Mouse (Mus musculus): ENCODE measurements around the gene Cog3.

Gene Cog3

GRCm38 (mm10) chr14:75758401-75758800, 4.1 kb upstream of the Cog3 start:
- DNase-seq (ENCODE audit: low spot score), result no peak

GRCm38 (mm10) chr14:75757821-75758220, 3.5 kb upstream of the Cog3 start:
- DNase-seq (ENCODE audit: low spot score), result no peak

GRCm38 (mm10) chr14:75756971-75757370, 2.7 kb upstream of the Cog3 start:
- DNase-seq (ENCODE audit: low spot score), result no peak

- DNase-seq (ENCODE audit: low spot score), result no peak
These were observed 1.1 kb downstream of the Cog3 start for GRCm38 (mm10) chr14:75753206-75753605.

- DNase-seq (ENCODE audit: low spot score), result peak; percentile 50
These were observed 3.3 kb downstream of the Cog3 start for GRCm38 (mm10) chr14:75751040-75751439.

GRCm38 (mm10) chr14:75749123-75749522, 5.2 kb downstream of the Cog3 start:
- peak; percentile 73 for DNase-seq (ENCODE audit: low spot score)

GRCm38 (mm10) chr14:75747960-75748359, 6.4 kb downstream of the Cog3 start:
- no peak for DNase-seq (ENCODE audit: low spot score)

GRCm38 (mm10) chr14:75741904-75742303, 12.4 kb downstream of the Cog3 start:
- no peak for DNase-seq (ENCODE audit: low spot score)

- DNase-seq (ENCODE audit: low spot score), result no peak
These were observed 18.7 kb downstream of the Cog3 start for GRCm38 (mm10) chr14:75735597-75735996.

- no peak for DNase-seq (ENCODE audit: low spot score)
These were observed 21.7 kb downstream of the Cog3 start for GRCm38 (mm10) chr14:75732631-75733030.

GRCm38 (mm10) chr14:75731361-75731760, 23.0 kb downstream of the Cog3 start:
- no peak for DNase-seq (ENCODE audit: low spot score)

GRCm38 (mm10) chr14:75728111-75728510, 26.2 kb downstream of the Cog3 start:
- DNase-seq (ENCODE audit: low spot score), result no peak

- DNase-seq (ENCODE audit: low spot score), result no peak
These were observed 27.3 kb downstream of the Cog3 start for GRCm38 (mm10) chr14:75727046-75727445.

GRCm38 (mm10) chr14:75722816-75723215, 31.5 kb downstream of the Cog3 start:
- DNase-seq (ENCODE audit: low spot score), result no peak

- peak; percentile 68 for DNase-seq (ENCODE audit: low spot score)
These were observed 32.2 kb downstream of the Cog3 start for GRCm38 (mm10) chr14:75721977-75722563.

- DNase-seq (ENCODE audit: low spot score), result no peak
These were observed 34.2 kb downstream of the Cog3 start for GRCm38 (mm10) chr14:75720121-75720520.

GRCm38 (mm10) chr14:75716410-75716809, 37.9 kb downstream of the Cog3 start:
- no peak for DNase-seq (ENCODE audit: low spot score)

- DNase-seq (ENCODE audit: low spot score), result no peak
These were observed 40.7 kb downstream of the Cog3 start for GRCm38 (mm10) chr14:75713661-75714060.

- no peak for DNase-seq (ENCODE audit: low spot score)
These were observed 41.6 kb downstream of the Cog3 start for GRCm38 (mm10) chr14:75712687-75713086.

- DNase-seq (ENCODE audit: low spot score), result no peak
These were observed 42.6 kb downstream of the Cog3 start for GRCm38 (mm10) chr14:75711731-75712130.

- no peak for DNase-seq (ENCODE audit: low spot score)
These were observed 45.3 kb downstream of the Cog3 start for GRCm38 (mm10) chr14:75708986-75709385.

GRCm38 (mm10) chr14:75707771-75708170, 46.5 kb downstream of the Cog3 start:
- DNase-seq (ENCODE audit: low spot score), result no peak

GRCm38 (mm10) chr14:75706647-75707046, 47.7 kb downstream of the Cog3 start:
- DNase-seq (ENCODE audit: low spot score), result no peak

- DNase-seq (ENCODE audit: low spot score), result no peak
These were observed 56.4 kb downstream of the Cog3 start for GRCm38 (mm10) chr14:75697928-75698327.

- no peak for DNase-seq (ENCODE audit: low spot score)
These were observed 58.2 kb downstream of the Cog3 start for GRCm38 (mm10) chr14:75696096-75696495.
